Mouse (Mus musculus): ENCODE data around the gene Mapk12. TPM values are rescaled to one million over a fixed set of nuclear protein-coding genes. Genes with fewer than 3 reads are reported as not detected.
A peak's percentile ranks its signal among the peaks of the same experiment; 100 is the strongest.

Mapk12 gene
- polyA plus RNA-seq, 1 experiment from 2014 or later, result 25.4 TPM

DNA sequence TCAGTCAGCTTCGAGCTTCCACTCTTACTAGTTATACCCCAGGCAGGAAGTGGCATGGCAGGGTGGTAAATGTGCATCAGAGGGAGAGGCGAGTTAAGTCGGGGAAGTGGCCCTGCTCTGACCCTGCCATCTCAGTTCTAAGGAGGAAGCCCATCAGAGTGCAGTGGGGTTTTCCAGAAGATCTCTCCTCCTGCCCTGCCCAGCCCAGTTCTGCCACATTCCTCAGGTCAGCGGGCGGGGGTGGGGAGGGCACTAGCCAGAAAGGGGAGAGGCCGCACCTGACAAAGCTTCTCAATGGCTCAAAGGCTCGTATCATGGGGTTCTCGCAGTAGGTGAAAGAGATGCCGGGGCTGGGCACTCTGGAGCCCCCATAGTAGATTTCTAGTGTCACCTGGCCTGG, 20.9 kb upstream of the Mapk12 start:
- 82% methylated on average over 9 of the region's 9 CpGs for WGBS
- no peak overlapping the region for H3K4me3 ChIP-seq
- H3K4me1 ChIP-seq, result 0 out of 2 replicates have a peak, but pooled peaks cover 3% of the 10 kb centered on the region
- H3K27ac ChIP-seq, result no peak overlapping the region
- peaks cover 100% of the 10 kb centered on the region for H3K36me3 ChIP-seq
- DNase-seq (ENCODE audit: low spot score), result no peak
- H3K27me3 ChIP-seq (ENCODE audit: insufficient read depth, poor library complexity, severe bottlenecking), result no peaks in the 10 kb centered on the region
- H3K9me3 ChIP-seq, result no peaks in the 10 kb centered on the region

DNA sequence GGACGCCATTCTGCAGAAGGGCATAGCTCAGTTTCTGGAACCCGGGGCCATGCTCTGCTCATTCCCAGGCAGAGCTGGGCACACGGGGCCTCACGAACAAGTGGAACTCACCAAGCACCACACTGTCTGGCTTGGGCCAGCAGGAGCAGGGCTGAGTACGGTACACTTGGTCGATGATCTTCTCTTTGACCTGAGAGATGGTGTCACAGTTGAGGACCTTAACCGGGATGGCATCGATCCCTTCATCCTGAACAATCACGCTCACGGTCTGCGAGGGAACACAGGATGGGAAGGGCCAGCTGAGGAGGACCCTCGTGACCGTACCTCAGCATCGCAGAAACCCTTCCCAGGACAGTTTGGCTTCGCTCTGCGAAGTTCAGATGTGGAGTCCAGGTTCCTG, 18.0 kb upstream of the Mapk12 start:
- WGBS, result 92% methylated on average over 16 of the region's 16 CpGs
- H3K27me3 ChIP-seq (ENCODE audit: insufficient read depth, poor library complexity, severe bottlenecking), result no peaks in the 10 kb centered on the region
- H3K4me3 ChIP-seq, result no peak overlapping the region
- no peaks in the 10 kb centered on the region for H3K9me3 ChIP-seq
- peaks cover 100% of the 10 kb centered on the region for H3K36me3 ChIP-seq
- H3K27ac ChIP-seq, result no peak overlapping the region
- no peak for DNase-seq (ENCODE audit: low spot score)
- 0 out of 2 replicates have a peak, but pooled peaks cover 3% of the 10 kb centered on the region for H3K4me1 ChIP-seq

DNA sequence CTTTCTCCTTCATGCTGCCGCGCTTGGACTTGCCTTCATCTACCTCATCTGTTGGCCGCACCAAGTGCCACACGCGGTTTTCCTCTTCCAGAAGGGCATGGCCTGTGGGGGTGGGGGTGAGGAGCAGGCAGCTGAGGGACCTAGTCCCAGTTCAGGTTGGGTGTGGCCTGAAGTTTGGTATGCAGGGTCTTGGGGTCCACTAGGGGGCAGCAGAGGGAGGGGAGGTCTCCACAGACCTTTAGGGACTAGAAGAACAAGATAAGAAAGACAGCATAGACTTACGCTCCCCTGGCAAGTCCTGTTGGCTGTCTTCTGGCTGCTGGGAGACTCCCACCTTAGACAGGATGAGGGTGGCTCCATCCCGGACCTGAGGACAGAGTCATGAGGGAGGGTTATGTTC, 17.5 kb upstream of the Mapk12 start:
- peak; percentile 89 for DNase-seq (ENCODE audit: low spot score)
- H3K27me3 ChIP-seq (ENCODE audit: insufficient read depth, poor library complexity, severe bottlenecking), result no peaks in the 10 kb centered on the region

DNA sequence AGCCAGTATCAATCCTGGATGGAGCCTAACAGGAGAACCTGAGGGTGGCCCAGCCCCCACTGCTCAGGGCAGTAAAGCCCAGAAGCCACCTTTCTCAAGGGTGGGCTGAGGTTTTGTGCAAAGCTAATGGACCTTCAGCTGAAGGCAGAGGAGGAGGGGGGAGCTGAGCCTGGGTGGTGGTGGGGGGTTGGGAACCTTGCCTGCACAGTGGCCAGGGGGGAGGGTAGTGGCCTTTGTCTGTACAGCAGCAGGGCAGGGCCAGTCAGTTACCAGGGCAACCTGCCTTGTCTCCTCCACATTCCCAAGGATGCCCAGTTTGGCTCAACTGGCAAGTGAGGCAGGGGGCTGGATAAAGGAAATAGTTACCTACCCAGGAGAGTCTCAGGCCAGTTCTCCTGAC, 11.8 kb upstream of the Mapk12 start:
- no peak for DNase-seq (ENCODE audit: low spot score)
- Histone ChIP-seq H3K36me3 (peaks cover 41% of the 10 kb centered on the region), H3K27ac (no peak overlapping the region)

More for the DNA sequence above, 17.5 kb upstream of the Mapk12 start:
- Histone ChIP-seq H3K4me1 (0 out of 2 replicates have a peak, but pooled peaks cover 3% of the 10 kb centered on the region), H3K4me3 (no peak overlapping the region), H3K9me3 (no peaks in the 10 kb centered on the region), H3K27ac (no peak overlapping the region), H3K36me3 (peaks cover 97% of the 10 kb centered on the region)
- WGBS, result 54% methylated on average over 7 of the region's 7 CpGs

DNA sequence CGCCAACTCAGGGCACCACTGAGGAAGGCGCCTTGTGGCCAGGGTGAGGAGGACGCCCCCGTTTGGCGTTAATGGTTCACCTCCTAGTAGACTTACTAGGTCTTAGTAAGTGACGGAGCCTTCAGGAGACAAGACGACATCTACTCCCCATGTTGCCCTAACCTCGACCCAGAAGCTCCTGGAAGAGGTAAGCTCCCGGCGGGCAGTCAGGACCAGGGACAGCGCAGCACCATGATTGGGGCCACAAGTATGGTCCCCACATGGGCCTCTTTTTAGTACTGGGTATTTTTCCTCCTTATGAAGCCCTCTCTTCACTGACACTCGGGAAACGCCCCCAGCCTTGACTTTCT, 9.5 kb upstream of the Mapk12 start:
- Histone ChIP-seq H3K27ac (no peak overlapping the region), H3K4me1 (peaks cover 40% of the 10 kb centered on the region), H3K27me3 (ENCODE audit: insufficient read depth, poor library complexity, severe bottlenecking) (peaks cover 55% of the 10 kb centered on the region), H3K4me3 (peak overlapping the region; percentile 84), H3K9me3 (no peaks in the 10 kb centered on the region), H3K36me3 (peaks cover 18% of the 10 kb centered on the region)
- DNase-seq (ENCODE audit: low spot score), result no peak
- 2% methylated on average over 13 of the region's 13 CpGs for WGBS

More for the DNA sequence above, 11.8 kb upstream of the Mapk12 start:
- Histone ChIP-seq H3K4me3 (no peak overlapping the region), H3K4me1 (peaks cover 26% of the 10 kb centered on the region), H3K27me3 (ENCODE audit: insufficient read depth, poor library complexity, severe bottlenecking) (peaks cover 32% of the 10 kb centered on the region), H3K9me3 (no peaks in the 10 kb centered on the region)

DNA sequence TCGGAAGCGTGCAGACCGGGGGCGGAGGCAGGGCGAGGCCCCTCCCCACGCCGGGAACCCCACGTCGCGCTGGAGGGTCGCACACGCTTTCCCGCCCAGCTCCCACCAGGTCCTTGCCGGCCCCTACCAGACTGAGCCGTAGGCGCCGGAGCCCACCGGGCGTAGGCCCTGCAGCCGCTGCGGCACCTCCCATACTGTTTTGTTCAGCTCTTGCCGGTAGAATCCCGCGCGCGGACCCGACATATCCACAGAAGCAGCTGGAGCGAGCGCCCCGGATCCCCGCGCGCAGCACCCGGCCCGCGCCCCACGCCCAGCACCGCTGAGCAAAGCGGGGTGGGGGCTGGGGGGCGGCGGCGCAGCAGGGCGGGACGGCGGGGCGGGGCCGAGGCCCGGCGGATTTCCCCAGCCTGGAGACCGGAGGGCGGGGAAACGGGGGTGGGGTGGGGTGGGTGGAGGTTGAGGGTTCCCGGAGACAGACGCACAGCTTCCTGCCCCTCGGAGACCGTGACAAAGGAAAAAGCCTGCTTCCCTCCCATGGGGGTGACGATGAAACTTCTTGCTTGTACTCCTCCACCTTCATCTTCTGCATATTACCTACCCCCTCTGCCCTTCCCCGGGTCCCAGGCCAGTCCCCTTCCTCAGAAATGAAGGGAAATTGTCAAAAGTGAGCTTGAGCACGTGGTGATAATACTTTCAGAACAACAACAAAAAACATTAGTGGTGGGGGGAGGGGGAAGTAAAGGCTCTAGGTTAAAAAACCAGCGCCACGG, 9.0 kb upstream of the Mapk12 start, which contains the start of gene Mapk11:
TSS of gene Mapk11 (minus strand) at position 358 of the 770 bp plus-strand sequence.
- peaks cover 61% of the 10 kb centered on the region for H3K27me3 ChIP-seq (ENCODE audit: insufficient read depth, poor library complexity, severe bottlenecking)

DNA sequence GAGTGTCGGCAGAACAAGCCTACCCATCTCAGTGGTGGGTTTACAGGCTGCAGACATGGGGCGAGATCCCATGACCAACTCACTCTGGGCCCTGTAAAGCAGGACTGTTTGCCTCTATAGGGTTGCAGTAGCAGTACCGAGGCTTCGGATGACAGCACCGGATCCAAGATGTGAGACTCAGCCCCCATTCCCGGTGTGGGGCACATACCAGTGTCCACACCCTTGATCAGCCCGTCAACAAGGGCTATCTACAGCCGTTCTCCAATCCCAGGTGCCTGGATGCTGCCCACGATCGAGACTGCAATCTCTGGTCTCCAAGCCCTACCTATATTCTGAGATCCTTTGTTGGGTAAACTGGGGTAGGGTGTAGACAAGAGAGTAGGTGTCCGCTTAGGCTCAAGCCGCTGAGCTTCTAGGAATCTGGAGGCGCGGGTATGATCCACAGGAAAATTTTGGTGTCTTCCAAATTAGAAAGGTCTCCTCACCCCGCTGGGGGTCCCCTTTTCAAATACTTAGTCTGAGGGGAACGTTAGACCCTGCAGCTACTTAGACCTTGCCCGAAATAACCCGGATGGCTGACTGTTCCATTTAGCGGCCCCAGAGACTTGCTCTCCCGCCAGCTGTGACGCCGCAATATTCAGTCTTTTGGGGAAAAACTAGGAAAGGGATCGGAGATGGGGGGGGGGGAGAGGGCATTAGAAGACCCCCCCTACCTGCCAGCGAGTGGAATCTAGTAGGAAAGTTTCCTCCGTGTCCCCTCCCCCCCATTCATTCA, 8.2 kb upstream of the Mapk12 start:
- DNase-seq (ENCODE audit: low spot score), result no peak
- H3K27me3 ChIP-seq (ENCODE audit: insufficient read depth, poor library complexity, severe bottlenecking), result peaks cover 68% of the 10 kb centered on the region

More for the DNA sequence above, 9.0 kb upstream of the Mapk12 start, which contains the start of gene Mapk11:
- H3K4me1 ChIP-seq, result peaks cover 40% of the 10 kb centered on the region
- peak within 1 kb of the TSS; percentile 81 for H3K27ac ChIP-seq
- DNase-seq (ENCODE audit: low spot score), result no peak
- H3K9me3 ChIP-seq, result no peaks in the 10 kb centered on the region
- WGBS, result 1% methylated on average over 61 of the region's 61 CpGs
- peak within 1 kb of the TSS; percentile 84 for H3K4me3 ChIP-seq
- H3K36me3 ChIP-seq, result peaks cover 12% of the 10 kb centered on the region

DNA sequence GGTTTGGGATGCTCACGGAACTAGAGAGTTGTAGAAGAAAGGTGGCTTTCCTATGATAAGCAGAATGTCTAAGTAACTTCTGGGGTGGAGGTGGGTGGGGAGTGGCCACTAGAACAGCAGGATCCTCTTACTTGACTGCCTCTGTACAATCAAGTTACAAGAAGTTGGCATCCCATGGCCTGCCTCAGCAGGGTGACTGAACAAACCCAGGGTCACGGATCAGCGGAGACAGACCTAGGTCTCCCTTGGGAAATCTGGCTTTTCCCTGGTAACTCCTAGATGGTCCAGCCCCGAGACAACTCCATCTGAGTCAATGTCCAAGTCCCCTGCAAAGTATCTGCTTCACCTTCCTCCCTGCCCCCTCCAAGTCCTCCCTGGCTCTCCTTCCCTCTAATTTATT, 7.4 kb upstream of the Mapk12 start:
- Histone ChIP-seq H3K27me3 (ENCODE audit: insufficient read depth, poor library complexity, severe bottlenecking) (peaks cover 76% of the 10 kb centered on the region), H3K9me3 (no peaks in the 10 kb centered on the region), H3K27ac (no peak overlapping the region), H3K4me1 (peaks cover 40% of the 10 kb centered on the region), H3K36me3 (no peaks in the 10 kb centered on the region), H3K4me3 (0 out of 2 replicates have a peak overlapping the region, but pooled peaks have one; percentile 44)
- DNase-seq (ENCODE audit: low spot score), result no peak
- WGBS, result 57% methylated on average over 4 of the region's 4 CpGs

More for the DNA sequence above, 8.2 kb upstream of the Mapk12 start:
- peak overlapping the region; percentile 84 for H3K4me3 ChIP-seq
- H3K27ac ChIP-seq, result peak overlapping the region; percentile 81
- peaks cover 5% of the 10 kb centered on the region for H3K36me3 ChIP-seq
- peaks cover 40% of the 10 kb centered on the region for H3K4me1 ChIP-seq
- no peaks in the 10 kb centered on the region for H3K9me3 ChIP-seq
- 9% methylated on average over 25 of the region's 25 CpGs for WGBS

DNA sequence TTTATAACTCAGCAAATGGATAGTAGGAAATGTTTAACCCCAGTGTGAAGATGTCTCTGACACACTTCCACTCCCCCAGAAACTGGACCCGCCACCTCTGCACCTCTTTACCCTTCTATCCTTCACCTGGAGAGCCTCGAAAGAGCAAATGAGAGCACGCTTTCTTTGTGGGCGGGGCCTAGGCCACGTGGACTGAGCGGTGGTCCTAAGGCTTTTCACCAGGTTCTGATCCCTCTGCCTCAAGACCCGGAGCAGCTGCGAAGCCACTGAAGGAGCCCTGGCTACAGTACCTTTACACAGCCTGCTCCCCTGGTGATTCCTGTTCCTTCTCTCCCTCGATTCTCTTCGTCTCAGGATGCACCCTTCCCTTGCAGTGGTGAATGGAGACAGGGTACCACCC, 7.0 kb upstream of the Mapk12 start:
- WGBS, result 24% methylated on average over 10 of the region's 10 CpGs
- Histone ChIP-seq H3K4me3 (0 out of 2 replicates have a peak overlapping the region, but pooled peaks have one; percentile 44), H3K36me3 (no peaks in the 10 kb centered on the region)

DNA sequence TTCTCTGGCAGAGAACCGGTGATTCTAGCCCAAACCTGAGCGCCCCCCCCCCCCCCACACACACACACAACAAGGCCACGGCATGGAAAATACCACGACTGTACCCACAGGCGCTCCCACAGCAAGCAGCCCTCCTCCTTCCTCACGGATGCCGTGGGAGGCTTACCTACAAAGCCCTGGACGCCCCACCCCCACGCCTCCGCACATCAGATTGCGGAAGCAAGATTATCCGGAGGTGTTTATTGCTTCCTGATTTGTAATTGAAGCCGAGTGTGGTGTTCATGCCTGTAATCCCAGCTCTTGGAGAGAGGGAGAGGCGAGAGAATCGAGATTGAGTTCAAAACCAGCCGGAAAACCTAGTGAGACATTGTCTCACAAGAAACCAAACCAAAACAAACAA, 6.5 kb upstream of the Mapk12 start:
- no peak overlapping the region for H3K27ac ChIP-seq
- DNase-seq (ENCODE audit: low spot score), result no peak

More for the DNA sequence above, 7.0 kb upstream of the Mapk12 start:
- H3K27me3 ChIP-seq (ENCODE audit: insufficient read depth, poor library complexity, severe bottlenecking), result peaks cover 80% of the 10 kb centered on the region
- H3K9me3 ChIP-seq, result no peaks in the 10 kb centered on the region
- no peak overlapping the region for H3K27ac ChIP-seq
- H3K4me1 ChIP-seq, result peaks cover 41% of the 10 kb centered on the region
- no peak for DNase-seq (ENCODE audit: low spot score)

DNA sequence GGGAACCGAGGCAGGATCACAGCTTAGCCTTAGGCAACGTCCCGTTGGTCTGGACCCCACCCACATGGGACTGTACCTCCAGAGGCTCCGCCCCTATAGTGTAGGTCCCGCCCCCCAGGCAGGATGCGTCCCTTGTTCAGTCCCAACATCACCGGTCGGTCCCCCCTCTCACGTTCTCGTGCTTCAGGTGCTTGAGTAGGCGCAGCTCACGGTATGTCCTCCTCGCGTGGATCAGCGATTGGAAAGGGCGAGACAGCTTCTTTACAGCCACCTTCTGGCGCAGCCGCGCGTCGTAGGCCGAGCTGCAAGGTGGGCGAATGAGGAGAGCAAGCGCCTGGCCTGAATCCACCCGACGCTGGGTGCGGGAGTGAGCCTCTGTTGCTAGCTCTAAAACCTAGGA, 6.0 kb upstream of the Mapk12 start:
- H3K27ac ChIP-seq, result 0 out of 2 replicates have a peak overlapping the region, but pooled peaks have one; percentile 5
- H3K4me3 ChIP-seq, result peak overlapping the region; percentile 44
- H3K4me1 ChIP-seq, result peaks cover 47% of the 10 kb centered on the region
- H3K9me3 ChIP-seq, result no peaks in the 10 kb centered on the region
- no peak for DNase-seq (ENCODE audit: low spot score)
- H3K27me3 ChIP-seq (ENCODE audit: insufficient read depth, poor library complexity, severe bottlenecking), result peaks cover 89% of the 10 kb centered on the region
- no peaks in the 10 kb centered on the region for H3K36me3 ChIP-seq
- 2% methylated on average over 27 of the region's 27 CpGs for WGBS

More for the DNA sequence above, 6.5 kb upstream of the Mapk12 start:
- Histone ChIP-seq H3K4me1 (peaks cover 44% of the 10 kb centered on the region), H3K27me3 (ENCODE audit: insufficient read depth, poor library complexity, severe bottlenecking) (peaks cover 84% of the 10 kb centered on the region), H3K36me3 (no peaks in the 10 kb centered on the region), H3K9me3 (no peaks in the 10 kb centered on the region), H3K4me3 (peak overlapping the region; percentile 44)
- 12% methylated on average over 16 of the region's 16 CpGs for WGBS

DNA sequence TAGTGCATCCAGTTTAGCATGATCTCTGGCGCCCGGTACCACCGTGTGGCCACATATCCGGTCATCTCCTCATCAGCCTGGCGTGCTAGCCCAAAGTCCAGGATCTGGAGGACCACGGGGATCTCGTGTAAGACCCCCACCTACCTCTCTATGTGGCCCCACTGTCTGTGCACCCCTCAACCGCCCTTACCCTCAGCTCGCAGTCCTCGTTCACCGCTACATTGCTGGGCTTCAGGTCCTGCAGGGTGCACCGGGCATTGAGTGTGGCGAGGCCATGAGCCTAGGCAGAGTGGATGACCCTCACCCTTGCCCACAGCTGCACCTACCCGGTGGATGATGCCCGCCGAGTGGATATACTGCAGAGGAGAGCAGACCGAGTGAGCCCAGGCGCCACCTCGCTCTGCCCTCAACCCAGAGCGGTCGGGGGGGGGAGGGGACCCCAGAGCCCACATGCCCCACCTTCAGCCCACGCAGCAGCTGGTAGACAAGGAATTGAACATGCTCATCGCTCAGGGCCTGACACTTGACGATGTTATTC, 5.4 kb upstream of the Mapk12 start:
- Histone ChIP-seq H3K4me3 (peak overlapping the region; percentile 8; the same call in 1 of the 2 replicates), H3K27ac (no peak overlapping the region), H3K4me1 (peaks cover 53% of the 10 kb centered on the region), H3K9me3 (no peaks in the 10 kb centered on the region), H3K36me3 (no peaks in the 10 kb centered on the region), H3K27me3 (ENCODE audit: insufficient read depth, poor library complexity, severe bottlenecking) (peaks cover 96% of the 10 kb centered on the region)
- DNase-seq (ENCODE audit: low spot score), result no peak
- WGBS, result 63% methylated on average over 24 of the region's 24 CpGs

DNA sequence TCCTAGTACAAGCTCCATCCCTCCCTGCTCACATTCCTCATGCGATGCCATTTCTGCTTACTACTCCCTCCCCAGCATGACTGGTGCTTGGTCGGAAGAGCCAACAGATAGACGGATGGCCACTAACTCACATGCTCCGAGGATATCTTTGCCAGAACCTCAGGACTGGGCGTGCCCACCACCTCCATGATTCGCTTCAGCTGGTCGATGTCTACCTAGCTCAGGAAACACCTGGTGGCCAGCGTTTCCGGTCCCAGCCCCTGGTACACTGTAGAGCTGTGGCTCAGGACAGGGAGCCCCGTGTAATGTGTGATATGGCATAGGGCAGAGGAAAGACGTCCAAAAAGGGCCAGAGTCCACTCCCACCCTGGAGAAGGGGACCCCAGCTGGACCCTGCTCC, 4.5 kb upstream of the Mapk12 start:
- H3K9me3 ChIP-seq, result no peaks in the 10 kb centered on the region
- 80% methylated on average over 11 of the region's 11 CpGs for WGBS
- no peaks in the 10 kb centered on the region for H3K36me3 ChIP-seq
- no peak overlapping the region for H3K27ac ChIP-seq
- no peak overlapping the region for H3K4me3 ChIP-seq
- H3K27me3 ChIP-seq (ENCODE audit: insufficient read depth, poor library complexity, severe bottlenecking), result peaks cover 100% of the 10 kb centered on the region
- peaks cover 55% of the 10 kb centered on the region for H3K4me1 ChIP-seq
- DNase-seq (ENCODE audit: low spot score), result no peak

All from heart, embryonic 10.5 days (tissue).